Mouse (Mus musculus) bone marrow, adult 2 months (tissue): Measurements from ENCODE around the gene Mgarp. TPM values are rescaled to one million over a fixed set of nuclear protein-coding genes. Genes with fewer than 3 reads are reported as not detected.
"Not testable (repeated sequence)": the region's sequence is repeated elsewhere in the genome, so short reads cannot be mapped to it uniquely, and the experiment has no call there.

ENCODE experiments used
- H3K27ac ChIP-seq: fragments of 200-500 bp; 2 replicates; pipeline ENCODE4 v1.5.1; 2012; ENCODE audit warnings: low read depth, mild to moderate bottlenecking, control low read depth, inconsistent platforms, low read length; ENCODE audit not compliant: control insufficient read depth, poor library complexity, insufficient read depth
- H3K4me1 ChIP-seq: fragments of 200-500 bp; 2 replicates; pipeline ENCODE4 v1.6.1; 2011; ENCODE audit warnings: low read length; ENCODE audit not compliant: control insufficient read depth, insufficient read depth
- H3K4me3 ChIP-seq: fragments of 200-500 bp; replicated peaks from 2 replicates; pipeline ENCODE3; 2011; ENCODE audit warnings: mild to moderate bottlenecking, low read depth, low read length, control low read depth; ENCODE audit not compliant: control insufficient read depth
- CTCF ChIP-seq: fragments of 200-500 bp; IDR thresholded peaks from 2 replicates; pipeline ENCODE4 v1.5.1; 2011; ENCODE audit warnings: low read length, control low read depth; ENCODE audit not compliant: control insufficient read depth, insufficient read depth
- POLR2A ChIP-seq: fragments of 200-500 bp; IDR thresholded peaks from 2 replicates; pipeline ENCODE4 v1.6.1; 2011; ENCODE audit warnings: low read depth, mild to moderate bottlenecking, control low read depth, low read length, borderline replicate concordance; ENCODE audit not compliant: control insufficient read depth
- WGBS: fragments of 180-500 bp; shearing (Covaris S2); methylation state at CpG from one replicate; pipeline ENCODE4 v1.1.7; 2018; 5-methylcytosine and 5-hydroxymethylcytosine counted together
- polyA plus RNA-seq: library from polyadenylated mRNA; stranded (reverse); fragments of >200 nt; gene quantifications from 2 replicates; pipeline ENCODE4 v1.2.4, GENCODE M21; 2011; ENCODE audit warnings: low replicate concordance; ENCODE audit not compliant: missing spikeins, insufficient read depth, insufficient read length

The Mgarp gene
- polyA plus RNA-seq, 1 experiment, result not detected

- no peak for TF ChIP-seq POLR2A
- TF ChIP-seq CTCF, result no peak
- no peaks in the 10 kb centered on the region; the same call in 1 of the 2 replicates for H3K4me1 ChIP-seq
- H3K27ac ChIP-seq, result no peak overlapping the region
- 71% methylated on average over 10 of the region's 10 CpGs for WGBS
- no peak overlapping the region for H3K4me3 ChIP-seq
Measured at GRCm38 (mm10) chr3:51400682-51401081, 4.1 kb upstream of the Mgarp start.

- Histone ChIP-seq H3K27ac (no peak overlapping the region), H3K4me3 (no peak overlapping the region), H3K4me1 (no peaks in the 10 kb centered on the region; the same call in 1 of the 2 replicates)
- TF ChIP-seq POLR2A (no peak), CTCF (no peak)
- WGBS, result 64% methylated on average over 4 of the region's 4 CpGs
Measured at GRCm38 (mm10) chr3:51399531-51399930, 3.0 kb upstream of the Mgarp start.

GRCm38 (mm10) chr3:51398667-51399066 lies 2.1 kb upstream of the Mgarp start:
- no peak overlapping the region for H3K4me3 ChIP-seq
- H3K4me1 ChIP-seq, result no peaks in the 10 kb centered on the region; the same call in 1 of the 2 replicates
- TF ChIP-seq CTCF, result no peak
- no peak for TF ChIP-seq POLR2A
- WGBS, result 50% methylated on average over 3 of the region's 3 CpGs
- no peak overlapping the region for H3K27ac ChIP-seq

GRCm38 (mm10) chr3:51397700-51398299 lies 1.3 kb upstream of the Mgarp start:
- Histone ChIP-seq H3K4me1 (no peaks in the 10 kb centered on the region; the same call in 1 of the 2 replicates), H3K4me3 (no peak overlapping the region), H3K27ac (no peak overlapping the region)
- 78% methylated on average over 15 of the region's 15 CpGs for WGBS
- TF ChIP-seq CTCF, result no peak
- no peak for TF ChIP-seq POLR2A

GRCm38 (mm10) chr3:51395461-51396145 lies 935 bp downstream of the Mgarp start:
- no peak overlapping the region for H3K4me3 ChIP-seq
- TF ChIP-seq POLR2A (no peak), CTCF (no peak)
- 73% methylated on average over 19 of the region's 19 CpGs for WGBS

GRCm38 (mm10) chr3:51394881-51395280 lies 1.7 kb downstream of the Mgarp start:
- 84% methylated on average over 3 of the region's 3 CpGs for WGBS
- H3K27ac ChIP-seq, result no peak overlapping the region
- TF ChIP-seq CTCF, result no peak
- no peak for TF ChIP-seq POLR2A
- H3K4me1 ChIP-seq, result no peaks in the 10 kb centered on the region; the same call in 1 of the 2 replicates
- H3K4me3 ChIP-seq, result no peak overlapping the region

More at GRCm38 (mm10) chr3:51395461-51396145, 935 bp downstream of the Mgarp start:
- Histone ChIP-seq H3K27ac (no peak overlapping the region), H3K4me1 (no peaks in the 10 kb centered on the region; the same call in 1 of the 2 replicates)

GRCm38 (mm10) chr3:51393651-51394050 lies 2.9 kb downstream of the Mgarp start:
- Histone ChIP-seq H3K4me1 (no peaks in the 10 kb centered on the region; the same call in 1 of the 2 replicates), H3K27ac (no peak overlapping the region), H3K4me3 (no peak overlapping the region)
- 82% methylated on average over 2 of the region's 2 CpGs for WGBS
- TF ChIP-seq CTCF (no peak), POLR2A (no peak)

GRCm38 (mm10) chr3:51393018-51393417 lies 3.5 kb downstream of the Mgarp start:
- H3K4me3 ChIP-seq, H3K27ac ChIP-seq, H3K4me1 ChIP-seq: not testable (repeated sequence)
- 85% methylated on average over 3 of the region's 3 CpGs for WGBS
